Mouse (Mus musculus): ENCODE measurements at regions not wholly inside any gene's neighbourhood (a gene's known extent, or its start where the extent isn't known, plus 50 kb on each side); places are given as distances from the start of the nearest gene placed in this dataset.

GRCm38 (mm10) chr19:59642606-59643005, 184.4 kb downstream of the Emx2 start:
- DNase-seq (ENCODE audit: low spot score in 2 of 2) = no peak

GRCm38 (mm10) chr19:59646231-59646630, 188.1 kb downstream of the Emx2 start:
- DNase-seq (ENCODE audit: low spot score in 2 of 2) = no peak

DNA sequence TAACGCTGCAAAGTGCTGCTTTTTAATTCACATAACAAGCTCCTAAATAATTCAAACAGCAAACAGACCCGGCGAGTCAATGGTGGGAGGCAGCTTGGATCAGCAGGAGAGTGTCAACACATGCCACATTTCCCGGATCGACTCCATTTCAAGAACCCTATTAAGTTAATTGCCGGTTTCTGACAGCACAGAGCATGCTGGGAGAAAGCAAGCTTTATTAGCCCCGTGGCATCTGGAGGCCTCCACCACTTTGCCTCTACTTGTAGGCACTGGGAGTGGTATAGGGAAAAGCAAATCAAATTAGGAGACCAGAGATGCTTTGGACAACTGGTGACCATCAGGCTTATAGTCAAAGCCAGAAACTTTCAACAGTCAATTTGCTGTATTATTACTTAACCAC, 188.5 kb downstream of the Emx2 start:
- no peak for DNase-seq (ENCODE audit: low spot score in 2 of 2)

DNA sequence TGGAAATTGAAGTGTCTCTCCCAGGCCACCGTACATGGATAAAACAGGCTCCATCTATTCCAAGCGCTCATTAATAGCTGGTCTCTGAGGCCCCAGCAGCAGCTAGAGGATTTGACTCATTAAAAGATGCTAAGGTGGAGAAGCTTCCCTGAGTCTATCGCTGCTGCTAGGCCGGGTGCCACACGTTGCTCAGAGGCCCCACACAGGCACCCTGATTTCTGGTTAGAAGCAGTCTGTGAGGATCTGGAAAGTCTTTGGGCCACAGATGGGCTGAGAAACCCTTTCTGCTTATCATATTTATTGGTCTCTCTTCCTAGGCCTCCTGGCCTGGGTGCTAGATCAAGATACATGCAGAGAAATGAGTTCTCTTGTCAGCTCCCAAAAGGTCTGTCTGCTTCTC, 191.2 kb downstream of the Emx2 start:
- no peak for DNase-seq (ENCODE audit: low spot score in 2 of 2)

- no peak for DNase-seq (ENCODE audit: low spot score in 2 of 2)
Observed at GRCm38 (mm10) chr19:59650611-59651329, 192.6 kb downstream of the Emx2 start.

GRCm38 (mm10) chr19:59653631-59654367, 195.6 kb downstream of the Emx2 start:
- DNase-seq (ENCODE audit: low spot score in 2 of 2) = no peak

- DNase-seq (ENCODE audit: low spot score in 2 of 2) = no peak
Observed at GRCm38 (mm10) chr19:59655321-59655720, 197.1 kb downstream of the Emx2 start.

DNA sequence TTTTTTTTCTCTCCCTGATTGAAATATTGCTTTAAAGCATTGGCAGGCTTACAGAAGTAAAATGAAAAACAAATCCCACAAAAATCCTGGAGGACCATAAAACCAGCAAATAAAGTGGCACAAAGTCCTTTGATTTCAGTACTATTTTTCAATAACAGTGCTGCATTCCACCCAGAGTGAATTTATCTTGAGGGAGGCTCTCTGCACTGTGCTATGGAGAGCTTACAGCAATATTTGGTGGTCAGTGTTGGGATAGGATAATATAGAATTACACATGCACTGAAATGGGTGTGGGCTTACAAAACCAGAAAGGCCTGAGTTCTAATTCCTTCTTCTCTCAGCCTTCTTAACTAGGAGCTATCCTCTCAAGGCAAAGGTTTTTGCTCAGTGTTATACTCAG, 211.6 kb downstream of the Emx2 start:
- no peak for DNase-seq (ENCODE audit: low spot score in 2 of 2)

GRCm38 (mm10) chr19:59673537-59673936, 215.4 kb downstream of the Emx2 start:
- no peak for DNase-seq (ENCODE audit: low spot score in 2 of 2)

DNA sequence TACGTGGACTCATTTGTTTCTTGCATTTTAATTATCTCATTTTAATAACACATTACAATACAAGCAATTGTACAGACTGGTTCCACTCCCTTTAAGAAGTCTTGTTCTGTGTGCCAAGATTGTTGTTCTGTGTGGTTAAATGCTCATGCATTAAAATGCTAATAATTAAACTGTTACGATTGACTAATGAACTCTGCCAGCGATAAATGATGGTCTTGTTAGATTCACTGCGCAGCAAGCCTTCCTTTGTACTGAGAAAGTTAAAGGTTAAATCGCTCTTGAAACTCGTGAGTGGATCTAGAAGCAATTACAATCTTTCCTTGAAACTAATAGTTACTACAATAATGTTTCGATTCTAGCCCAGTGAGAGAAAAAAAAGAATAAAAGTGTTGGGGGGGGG, 221.0 kb downstream of the Emx2 start:
- DNase-seq (ENCODE audit: low spot score in 2 of 2) = no peak

GRCm38 (mm10) chr19:59680356-59680755, 222.2 kb downstream of the Emx2 start:
- DNase-seq (ENCODE audit: low spot score in 2 of 2) = no peak

- DNase-seq (ENCODE audit: low spot score in 2 of 2) = no peak
Observed at GRCm38 (mm10) chr19:59684292-59684691, 226.1 kb downstream of the Emx2 start.

DNA sequence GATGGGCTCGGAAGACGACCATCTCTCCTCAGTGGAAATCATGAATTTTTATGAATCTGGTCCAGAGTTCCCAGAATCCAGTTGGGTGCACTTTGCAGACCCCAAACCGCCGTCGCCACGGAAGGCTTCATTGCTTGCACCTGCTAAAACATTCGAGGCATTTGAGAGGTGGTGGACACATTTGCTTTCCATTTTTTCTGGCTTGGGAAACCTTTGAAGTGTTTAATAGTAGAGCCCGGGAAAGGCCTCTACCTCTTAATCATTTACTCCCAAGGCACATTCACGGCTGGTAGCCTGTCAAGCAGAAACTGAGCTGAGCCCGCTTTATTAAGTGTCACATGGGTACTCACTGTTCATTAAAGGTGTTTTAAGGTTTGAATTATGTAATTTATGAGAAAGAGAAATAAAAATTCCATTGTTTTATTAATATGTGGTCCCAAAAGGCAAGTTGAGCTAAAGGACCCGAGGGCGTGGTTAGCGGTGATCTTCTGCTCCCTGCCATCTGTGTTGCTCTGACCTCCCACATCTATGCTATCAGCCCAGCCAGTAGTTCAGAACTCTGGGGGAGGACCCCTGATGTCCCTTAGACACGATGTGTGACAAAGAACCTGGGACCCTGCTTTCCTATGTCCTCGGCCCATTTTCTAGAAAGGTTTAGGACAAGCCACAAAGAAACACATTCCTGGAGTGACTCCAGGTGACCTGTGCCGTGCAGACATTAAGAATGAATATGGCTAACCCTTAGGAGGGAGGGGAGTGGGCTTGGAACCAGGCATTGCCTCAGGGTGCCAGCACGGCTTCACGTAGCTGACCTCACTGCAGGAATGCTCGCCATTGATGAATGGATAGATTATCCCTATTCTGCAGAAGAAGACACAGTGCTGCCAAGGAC, 227.9 kb downstream of the Emx2 start:
- DNase-seq (ENCODE audit: low spot score in 2 of 2) = no peak

- no peak for DNase-seq (ENCODE audit: low spot score in 2 of 2)
Observed at GRCm38 (mm10) chr19:59687206-59687605, 229.0 kb downstream of the Emx2 start.

DNA sequence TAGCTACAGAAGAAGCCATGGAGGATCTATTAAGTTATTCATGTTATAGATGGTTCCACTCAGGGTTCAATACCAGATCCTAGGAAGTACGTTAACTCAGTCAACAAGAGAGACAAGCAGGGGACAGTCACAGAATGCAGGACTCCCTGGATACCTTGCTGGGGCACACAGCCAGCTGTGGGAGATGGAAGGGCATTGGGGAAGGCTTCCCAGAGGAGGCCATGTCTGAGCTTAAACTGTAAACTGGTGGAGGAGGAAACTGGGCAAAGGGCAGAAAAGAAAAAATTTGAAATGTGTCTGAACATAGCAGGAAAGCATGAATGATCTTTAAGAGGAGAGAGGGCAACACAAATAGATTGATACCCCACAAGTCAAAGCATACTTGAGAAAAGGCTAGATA, 229.5 kb downstream of the Emx2 start:
- no peak for DNase-seq (ENCODE audit: low spot score in 2 of 2)

GRCm38 (mm10) chr19:59691541-59692096, 233.4 kb downstream of the Emx2 start:
- no peak for DNase-seq (ENCODE audit: low spot score in 2 of 2)

GRCm38 (mm10) chr19:59697628-59698027, 239.5 kb downstream of the Emx2 start:
- DNase-seq (ENCODE audit: low spot score in 2 of 2) = no peak

GRCm38 (mm10) chr19:59700187-59700586, 242.0 kb downstream of the Emx2 start:
- no peak for DNase-seq (ENCODE audit: low spot score in 2 of 2)

GRCm38 (mm10) chr19:59707106-59707505, 236.3 kb downstream of the Rab11fip2 start:
- DNase-seq (ENCODE audit: low spot score in 2 of 2) = no peak

- no peak for DNase-seq (ENCODE audit: low spot score in 2 of 2)
Observed at GRCm38 (mm10) chr19:59709180-59709579, 234.3 kb downstream of the Rab11fip2 start.

- no peak for DNase-seq (ENCODE audit: low spot score in 2 of 2)
Observed at GRCm38 (mm10) chr19:59715086-59715485, 228.4 kb downstream of the Rab11fip2 start.
